ENCODE assay signal across 13 mouse cellular contexts in the genomic region with DNA sequence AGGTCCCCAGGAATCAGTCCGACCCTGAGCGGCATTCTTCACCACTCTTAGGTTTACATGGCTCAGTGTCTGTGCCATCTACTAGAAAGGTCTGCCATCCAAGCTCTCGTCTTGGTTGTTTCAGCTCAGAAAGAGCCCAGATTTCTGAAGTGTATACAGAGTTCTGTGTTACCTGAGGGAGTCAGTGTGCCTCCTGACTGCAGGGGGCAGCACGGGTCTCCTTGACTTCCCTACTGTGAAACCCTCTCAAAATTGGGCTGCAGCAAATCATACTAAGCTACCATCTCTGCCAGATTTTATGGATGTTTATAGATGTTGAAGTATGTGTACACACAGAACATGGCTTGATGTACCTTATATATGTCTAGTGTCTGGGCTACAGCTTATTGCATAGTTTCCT. TPM values are rescaled to one million over a fixed set of nuclear protein-coding genes. Genes with fewer than 3 reads are reported as not detected.
DNase-seq lines count a peak whose midpoint lies in the region; ATAC-seq and TF ChIP-seq lines count a peak whose summit lies in the region.
"Had no signal": no experiment of that assay in that cellular context is flagged by ENCODE, and none has a peak within 500 bp of the region (broad histone marks: within the 10 kb centered on the region; RNA-seq: fewer than 3 reads in every experiment).

No protein-coding gene starts in this region.

- TF ChIP-seq POLR2A in CH12.LX (IDR thresholded peaks at IDR 0.05; ENCODE audit: low read depth, low read length): no peak
- TF ChIP-seq POLR2A in cortical plate, adult 2 months (IDR thresholded peaks at IDR 0.05; ENCODE audit: extremely low read depth, insufficient read depth, low read length): no peak

- no peak for TF ChIP-seq EP300 in CH12.LX (IDR thresholded peaks at IDR 0.05; ENCODE audit: low read length)

- in situ Hi-C loops in CH12.LX (cut with MboI; ENCODE audit: low pct_ligation_motif_present, low pct_unique_long_range_greater_than_20kb, low sequenced_read_pairs): no loop called here

- no peak for ATAC-seq in megakaryocyte, adult 5-6 weeks (ENCODE audit: poor library complexity, severe bottlenecking)
- ATAC-seq: midbrain, embryonic 15.5 days had no signal

- peak; percentile 20 to 34 for DNase-seq in kidney, postnatal 4 days
- no peak for DNase-seq in kidney, adult 9 months
- DNase-seq in 416B (ENCODE audit: low read depth) (peak; percentile 22), CH12.LX (ENCODE audit: extremely low read depth) (peak; percentile 25)
- no peak for DNase-seq in layer of hippocampus, adult 8-10 months (ENCODE audit: low spot score in 2 of 2)
- DNase-seq: adrenal gland, postnatal 36 days; cerebellum, adult 8-10 months; left cerebral cortex, postnatal 4 days had no signal

- peak in 1 of 2 experiments; percentile 24; a peak in 2 of 4 replicates for TF ChIP-seq CTCF in CH12.LX (conservative IDR thresholded peaks at IDR 0.05 in 1 of 2, IDR thresholded peaks at IDR 0.05 in 1 of 2; ENCODE audit: low read depth in 2 of 2, low read length in 2 of 2)
- TF ChIP-seq CTCF in cortical plate, adult 2 months (IDR thresholded peaks at IDR 0.05; ENCODE audit: extremely low read depth, insufficient read depth, low read length): peak; percentile 9; the same call in 1 of the 2 replicates

- H3K36me3 ChIP-seq in CH12.LX (replicated peaks in 1 of 2; ENCODE audit: control insufficient read depth in 1 of 2, insufficient read depth in 1 of 2, low read length in 1 of 2): peaks cover 67 to 96% of the 10 kb centered on the region in 2 experiments

- H3K4me3 ChIP-seq in CH12.LX (replicated peaks in 1 of 3; ENCODE audit: low read depth in 2 of 3, low read length in 2 of 3, poor library complexity in 1 of 3): no peak overlapping the region
- no peak overlapping the region for H3K4me3 ChIP-seq in cortical plate, adult 2 months (ENCODE audit: insufficient read depth, low read length)
- H3K4me3 ChIP-seq: embryonic facial prominence, embryonic 13.5 days; forebrain, embryonic 12.5 days; midbrain, embryonic 15.5 days had no signal

- dilution Hi-C loops in CH12.LX (cut with MboI; ENCODE audit: extremely low pct_ligation_motif_present, extremely low pct_unique_long_range_greater_than_20kb, low sequenced_read_pairs): no loop called here

- TF ChIP-seq RAD21 in CH12.LX (IDR thresholded peaks at IDR 0.05; ENCODE audit: low read depth, low read length): no peak

- no peaks in the 10 kb centered on the region for H3K4me1 ChIP-seq in CH12.LX (ENCODE audit: control insufficient read depth in 1 of 2, insufficient read depth in 2 of 2)
- H3K4me1 ChIP-seq in cortical plate, adult 2 months (ENCODE audit: control insufficient read depth, insufficient read depth, low read length): no peaks in the 10 kb centered on the region; the same call in 1 of the 2 replicates
- H3K4me1 ChIP-seq: embryonic facial prominence, embryonic 13.5 days; forebrain, embryonic 12.5 days; midbrain, embryonic 15.5 days had no signal

- no peak overlapping the region for H3K9ac ChIP-seq in CH12.LX (ENCODE audit: insufficient read depth, low read depth)
- H3K9ac ChIP-seq: embryonic facial prominence, embryonic 13.5 days; forebrain, embryonic 12.5 days; midbrain, embryonic 15.5 days had no signal

- H3K9me3 ChIP-seq in CH12.LX (replicated peaks; ENCODE audit: low read length): no peaks in the 10 kb centered on the region
- H3K9me3 ChIP-seq: embryonic facial prominence, embryonic 13.5 days; forebrain, embryonic 12.5 days; midbrain, embryonic 15.5 days had no signal

- no peaks in the 10 kb centered on the region for H3K79me2 ChIP-seq in CH12.LX (replicated peaks; ENCODE audit: control insufficient read depth, extremely low read depth, insufficient read depth, poor library complexity, severe bottlenecking)

- no peak overlapping the region for H3K27ac ChIP-seq in CH12.LX (ENCODE audit: insufficient read depth, low read depth)
- H3K27ac ChIP-seq in cortical plate, adult 2 months (ENCODE audit: insufficient read depth, low read length): no peak overlapping the region
- H3K27ac ChIP-seq: embryonic facial prominence, embryonic 13.5 days; forebrain, embryonic 12.5 days; midbrain, embryonic 15.5 days had no signal

- no peaks in the 10 kb centered on the region for H3K27me3 ChIP-seq in CH12.LX (replicated peaks)
- H3K27me3 ChIP-seq: embryonic facial prominence, embryonic 13.5 days; forebrain, embryonic 12.5 days; midbrain, embryonic 15.5 days had no signal

- H3K4me2 ChIP-seq in CH12.LX (ENCODE audit: insufficient read depth, low read depth, poor library complexity, severe bottlenecking): no peak overlapping the region
- H3K4me2 ChIP-seq: embryonic facial prominence, embryonic 13.5 days; forebrain, embryonic 12.5 days; midbrain, embryonic 15.5 days had no signal

TF ChIP-seq in CH12.LX, 34 proteins besides CTCF, POLR2A, EP300 and RAD21:
- TF ChIP-seq POLR2AphosphoS2 (IDR thresholded peaks at IDR 0.05; ENCODE audit: low read depth, low read length) (no peak), PAX5 (IDR thresholded peaks at IDR 0.05; ENCODE audit: low read length) (no peak), JUN (IDR thresholded peaks at IDR 0.05; ENCODE audit: insufficient read depth, low read depth, low read length) (no peak), USF2 (conservative IDR thresholded peaks at IDR 0.05; ENCODE audit: low read depth, low read length) (no peak), JUND (conservative IDR thresholded peaks at IDR 0.05; ENCODE audit: low read depth, low read length) (no peak), BHLHE40 (IDR thresholded peaks at IDR 0.05; ENCODE audit: low read depth, low read length) (no peak)

RNA-seq across cellular contexts. Expression of a gene that starts 19.8 kb away (rescaled TPM):
- total RNA-seq in CH12.LX (2012; rRNA removed) (11.2 and 13.9 TPM in 2 replicates), CH12.LX (2014; rRNA removed) (13.8 and 16.2 TPM in 2 replicates)
- polyA plus RNA-seq in CH12.LX (2012; ENCODE audit: insufficient read length, low read depth): 28.8 and 34.0 TPM in 2 replicates
- 17.9 and 20.9 TPM in 2 replicates for polyA plus RNA-seq in cortical plate, adult 2 months (2012; rRNA removed)
- total RNA-seq in megakaryocyte, adult 5-6 weeks (2015): 49.3 and 53.8 TPM in 2 replicates
- total RNA-seq in megakaryocyte, adult 5-6 weeks (2017): 51.0 and 55.0 TPM in 2 replicates
- 10 to 100 TPM; 14.3 to 19.9 (median 17.9) TPM for total RNA-seq in layer of hippocampus, adult 8-10 months (2022)

RNA-seq across cellular contexts. Expression of a gene that starts 37.8 kb away (rescaled TPM):
- 29.1 and 34.0 TPM in 2 replicates for total RNA-seq in CH12.LX (2012; rRNA removed)
- total RNA-seq in CH12.LX (2014; rRNA removed): 36.4 and 40.2 TPM in 2 replicates
- 26.9 and 30.4 TPM in 2 replicates for polyA plus RNA-seq in CH12.LX (2012; ENCODE audit: insufficient read length, low read depth)
- polyA plus RNA-seq in cortical plate, adult 2 months (2012; rRNA removed): 13.7 and 14.7 TPM in 2 replicates
- total RNA-seq in megakaryocyte, adult 5-6 weeks (2015): 21.5 and 22.1 TPM in 2 replicates
- 26.3 and 26.5 TPM in 2 replicates for total RNA-seq in megakaryocyte, adult 5-6 weeks (2017)
- total RNA-seq in layer of hippocampus, adult 8-10 months (2022): 10 to 100 TPM; 17.1 to 22.0 (median 18.7) TPM

RNA-seq across cellular contexts. Expression of a gene that starts 37.9 kb away (rescaled TPM):
- 64.7 and 80.6 TPM in 2 replicates for total RNA-seq in CH12.LX (2012; rRNA removed)
- 82.0 and 88.2 TPM in 2 replicates for total RNA-seq in CH12.LX (2014; rRNA removed)
- polyA plus RNA-seq in CH12.LX (2012; ENCODE audit: insufficient read length, low read depth): 121 and 141 TPM in 2 replicates
- 52.6 and 58.9 TPM in 2 replicates for polyA plus RNA-seq in cortical plate, adult 2 months (2012; rRNA removed)
- total RNA-seq in megakaryocyte, adult 5-6 weeks (2015): 53.8 and 57.3 TPM in 2 replicates
- 67.1 and 70.0 TPM in 2 replicates for total RNA-seq in megakaryocyte, adult 5-6 weeks (2017)
- 10 to 100 TPM; 46.8 to 57.7 (median 53.6) TPM for total RNA-seq in layer of hippocampus, adult 8-10 months (2022)

Comparison
In these comparisons a context has a peak if more than half of its experiments do, and no peak if none do; other contexts are left out.
1. DNase-seq: peak in kidney, postnatal 4 days (2 of 2), 416B (single experiment) and CH12.LX (single experiment); none in kidney, adult 9 months (single experiment) and layer of hippocampus, adult 8-10 months (0 of 2).